Mouse (Mus musculus) monocyte, adult 5-6 weeks (primary cell): Measurements from ENCODE around the gene Gatc. TPM values are rescaled to one million over a fixed set of nuclear protein-coding genes. Genes with fewer than 3 reads are reported as not detected.

Experiments
- ATAC-seq: fragments of 153-309, 156-312 bp; replicated peaks from 2 replicates; pipeline ENCODE4 v1.8.0; 2017; ENCODE audit warnings: mild to moderate bottlenecking; ENCODE audit not compliant: low TSS enrichment, insufficient number of reproducible peaks, severe bottlenecking, poor library complexity, low FRiP score
- total RNA-seq: library from RNA; stranded (forward); fragments of 200-1000, 200-491, 200-594 nt; gene quantifications from 3 replicates; pipeline ENCODE4 v1.2.3, GENCODE M21; 2017

Gene Gatc
- total RNA-seq, 1 experiment from 2014 or later: 5.8 TPM

DNA sequence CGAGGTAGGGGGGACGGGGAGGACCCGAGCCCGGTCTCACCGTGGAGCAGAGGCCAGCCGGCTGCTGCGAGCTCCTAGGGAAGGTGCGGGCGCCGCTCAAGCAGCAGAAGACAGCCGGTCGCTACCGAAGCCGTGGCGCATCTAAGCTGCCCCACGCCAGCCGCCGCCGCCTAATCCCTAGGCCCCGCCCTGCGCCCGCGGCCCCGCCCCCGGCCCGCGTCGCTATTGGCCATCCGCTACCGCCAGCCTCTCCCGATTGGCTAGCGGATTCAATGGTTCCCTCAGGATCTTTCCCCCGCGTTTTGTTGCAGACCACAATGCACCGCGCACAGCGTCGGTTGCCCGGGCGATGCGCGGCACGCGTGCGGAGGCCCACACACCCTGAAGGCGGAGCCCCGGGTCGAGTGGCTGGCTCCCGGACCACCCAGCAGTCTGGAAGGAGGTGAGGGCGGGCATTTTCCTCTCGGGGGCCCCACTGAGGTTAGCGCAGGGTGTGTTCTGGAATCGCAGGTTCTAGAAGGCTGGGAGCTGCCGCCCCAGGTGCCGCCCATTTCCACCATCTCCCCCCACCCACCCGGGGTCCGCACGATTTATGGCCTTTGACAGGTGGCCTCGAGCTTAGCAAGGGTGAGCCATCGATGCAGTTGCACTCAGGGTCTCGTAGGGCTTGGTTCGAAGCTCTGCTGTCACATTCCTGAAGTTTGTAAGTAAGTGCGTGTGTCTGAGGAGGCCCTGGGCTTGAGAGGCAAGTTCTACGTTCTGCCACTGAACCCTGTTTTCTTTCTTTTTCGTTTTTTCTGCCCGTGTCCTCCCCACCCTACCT, 40.0 kb downstream of the Gatc start, which contains the start of gene Dynll1:
TSS of gene Dynll1 (minus strand) at position 208 of the 823 bp plus-strand sequence.
- peak; percentile 96 for ATAC-seq

GRCm38 (mm10) chr5:115300035-115300744, 40.8 kb downstream of the Gatc start:
- peak; percentile 41 for ATAC-seq

GRCm38 (mm10) chr5:115296347-115296746, 44.6 kb downstream of the Gatc start:
- ATAC-seq: no peak

DNA sequence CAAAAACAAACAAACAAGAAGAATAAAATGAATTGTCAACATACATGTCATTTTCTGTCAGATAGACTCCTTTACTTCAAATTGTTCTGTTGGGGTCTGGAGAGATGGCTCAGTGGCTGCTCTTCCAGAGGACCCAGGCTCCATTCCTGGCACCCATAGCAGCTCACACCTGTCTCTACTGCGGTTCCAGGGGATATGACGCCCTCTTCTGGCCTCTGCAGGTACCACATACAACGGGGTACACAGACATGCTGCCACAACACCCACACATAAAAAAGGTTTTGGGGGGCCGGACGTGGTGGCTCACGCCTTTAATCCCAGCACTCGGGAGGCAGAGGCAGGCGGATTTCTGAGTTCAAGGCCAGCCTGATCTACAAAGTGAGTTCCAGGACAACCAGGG, 46.8 kb downstream of the Gatc start:
- no peak for ATAC-seq

- no peak for ATAC-seq
Measured at GRCm38 (mm10) chr5:115284735-115285134, 56.2 kb downstream of the Gatc start.

Other genes starting within 250 kb of the Gatc start
- 0.75 TPM in 1 of 3 replicates, not detected in the others for gene Gm10401, start 242.9 kb downstream of the Gatc start, total RNA-seq
- gene Acads, start 221.8 kb downstream of the Gatc start, total RNA-seq: 10.4 to 19.1 TPM (median 15.8 TPM) in 3 replicates
- 10.1 to 27.7 TPM (median 18.6 TPM) in 3 replicates for gene Unc119b, start 206.2 kb downstream of the Gatc start, total RNA-seq
- 59.6 to 65.0 TPM (median 62.6 TPM) in 3 replicates for gene Mlec, start 183.0 kb downstream of the Gatc start, total RNA-seq
- gene Cabp1, start 146.8 kb downstream of the Gatc start, total RNA-seq: not detected in 3 replicates
- gene Pop5, start 105.3 kb downstream of the Gatc start, total RNA-seq: 57.1 to 85.3 TPM (median 81.5 TPM) in 3 replicates
- 58.1 to 134 TPM (median 61.2 TPM) in 3 replicates for gene Rnf10, start 68.3 kb downstream of the Gatc start, total RNA-seq
- gene Coq5, start 61.5 kb downstream of the Gatc start, total RNA-seq: 41.4 to 45.3 TPM (median 44.4 TPM) in 3 replicates
- 110 to 176 TPM (median 141 TPM) in 3 replicates for gene Dynll1, start 40.2 kb downstream of the Gatc start, total RNA-seq
- 62.5 to 83.1 TPM (median 79.3 TPM) in 3 replicates for gene Srsf9, start 14.0 kb downstream of the Gatc start, total RNA-seq
- 16.4 to 23.1 TPM (median 22.2 TPM) in 3 replicates for gene Triap1, start within 50 bp of the Gatc start, total RNA-seq
- gene Cox6a1, start 7.8 kb upstream of the Gatc start, total RNA-seq: 55.6 to 79.0 TPM (median 64.1 TPM) in 3 replicates
- gene Msi1, start 88.4 kb upstream of the Gatc start, total RNA-seq: not detected in 3 replicates
- not detected in 3 replicates for gene Pla2g1b, start 125.1 kb upstream of the Gatc start, total RNA-seq
- 5.2 to 10.7 TPM (median 7.8 TPM) in 3 replicates for gene Sirt4, start 143.5 kb upstream of the Gatc start, total RNA-seq
- gene Pxn, start 165.5 kb upstream of the Gatc start, total RNA-seq: 85.9 to 113 TPM (median 106 TPM) in 3 replicates
- 991 to 1,396 TPM (median 1,306 TPM) in 3 replicates for gene Rplp0, start 218.3 kb upstream of the Gatc start, total RNA-seq
- gene Gcn1l1, start 224.1 kb upstream of the Gatc start, total RNA-seq: 16.9 to 37.5 TPM (median 22.8 TPM) in 3 replicates